Mouse (Mus musculus): ENCODE measurements around the gene Bmpr2.

Gene Bmpr2

GRCm38 (mm10) chr1:59804363-59804762, 41.2 kb downstream of the Bmpr2 start:
- DNase-seq: no peak

- no peak for DNase-seq
These were observed 46.7 kb downstream of the Bmpr2 start for GRCm38 (mm10) chr1:59809921-59810320.

- no peak for DNase-seq
These were observed 49.6 kb downstream of the Bmpr2 start for GRCm38 (mm10) chr1:59812782-59813181.

- no peak for DNase-seq
These were observed 62.2 kb downstream of the Bmpr2 start for GRCm38 (mm10) chr1:59825421-59825820.

- peak; percentile 35 for DNase-seq
These were observed 63.4 kb downstream of the Bmpr2 start for GRCm38 (mm10) chr1:59826583-59826982.

- DNase-seq: no peak
These were observed 66.2 kb downstream of the Bmpr2 start for GRCm38 (mm10) chr1:59829410-59829809.

- no peak for DNase-seq
These were observed 67.0 kb downstream of the Bmpr2 start for GRCm38 (mm10) chr1:59830194-59830593.

- no peak for DNase-seq
These were observed 70.5 kb downstream of the Bmpr2 start for GRCm38 (mm10) chr1:59833723-59834122.

GRCm38 (mm10) chr1:59848327-59848726, 85.1 kb downstream of the Bmpr2 start:
- DNase-seq: no peak

- DNase-seq: peak; percentile 24
These were observed 95.8 kb downstream of the Bmpr2 start for GRCm38 (mm10) chr1:59859046-59859445.

- no peak for DNase-seq
These were observed 98.9 kb downstream of the Bmpr2 start for GRCm38 (mm10) chr1:59862144-59862543.

- no peak for DNase-seq
These were observed 104.8 kb downstream of the Bmpr2 start for GRCm38 (mm10) chr1:59868041-59868440.

- DNase-seq: no peak
These were observed 110.8 kb downstream of the Bmpr2 start for GRCm38 (mm10) chr1:59874023-59874422.

- DNase-seq: no peak
These were observed 114.9 kb downstream of the Bmpr2 start for GRCm38 (mm10) chr1:59878098-59878497.

GRCm38 (mm10) chr1:59883349-59884134, 120.3 kb downstream of the Bmpr2 start:
- DNase-seq: peak; percentile 65

GRCm38 (mm10) chr1:59886899-59887298, 123.7 kb downstream of the Bmpr2 start:
- DNase-seq: no peak

- DNase-seq: no peak
These were observed 124.8 kb downstream of the Bmpr2 start for GRCm38 (mm10) chr1:59888018-59888417.

GRCm38 (mm10) chr1:59891185-59891584, 128.0 kb downstream of the Bmpr2 start:
- DNase-seq: no peak

- no peak for DNase-seq
These were observed 129.6 kb downstream of the Bmpr2 start for GRCm38 (mm10) chr1:59892777-59893176.

GRCm38 (mm10) chr1:59894025-59894424, 130.8 kb downstream of the Bmpr2 start:
- DNase-seq: no peak

GRCm38 (mm10) chr1:59895456-59895855, 132.3 kb downstream of the Bmpr2 start:
- no peak for DNase-seq

GRCm38 (mm10) chr1:59897147-59897798, 134.1 kb downstream of the Bmpr2 start:
- no peak for DNase-seq

- DNase-seq: no peak
These were observed 136.5 kb downstream of the Bmpr2 start for GRCm38 (mm10) chr1:59899679-59900078.

GRCm38 (mm10) chr1:59901082-59901876, 138.1 kb downstream of the Bmpr2 start:
- DNase-seq: no peak

Data from cerebellum, adult 11 months (tissue).